Mouse (Mus musculus): ENCODE results near the gene Slc22a22.

Gene Slc22a22

DNA sequence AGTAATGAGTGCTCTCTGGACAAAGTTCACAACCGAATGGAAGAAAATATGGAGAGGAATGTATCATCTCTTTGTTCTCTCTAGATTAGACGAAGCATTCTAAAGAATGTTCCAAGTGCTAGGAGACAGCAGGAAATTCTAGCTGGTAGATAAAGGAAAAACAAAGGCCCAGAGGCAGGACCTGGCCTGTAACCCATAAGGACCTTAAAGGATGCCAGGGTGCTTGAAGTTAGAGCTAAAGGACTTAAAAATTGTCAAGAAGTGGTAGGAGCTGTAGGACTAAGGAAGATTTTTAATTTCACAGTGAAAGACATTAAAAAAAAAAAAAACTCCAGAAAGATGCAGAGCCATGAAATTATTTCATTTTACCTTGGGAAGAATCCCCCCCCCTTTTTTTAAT, at the start of gene Slc22a22:
Slc22a22 (minus strand) TSS at position 101 of the 400 bp plus-strand sequence.
- no peak for DNase-seq (ENCODE audit: low read depth, low spot score)

DNA sequence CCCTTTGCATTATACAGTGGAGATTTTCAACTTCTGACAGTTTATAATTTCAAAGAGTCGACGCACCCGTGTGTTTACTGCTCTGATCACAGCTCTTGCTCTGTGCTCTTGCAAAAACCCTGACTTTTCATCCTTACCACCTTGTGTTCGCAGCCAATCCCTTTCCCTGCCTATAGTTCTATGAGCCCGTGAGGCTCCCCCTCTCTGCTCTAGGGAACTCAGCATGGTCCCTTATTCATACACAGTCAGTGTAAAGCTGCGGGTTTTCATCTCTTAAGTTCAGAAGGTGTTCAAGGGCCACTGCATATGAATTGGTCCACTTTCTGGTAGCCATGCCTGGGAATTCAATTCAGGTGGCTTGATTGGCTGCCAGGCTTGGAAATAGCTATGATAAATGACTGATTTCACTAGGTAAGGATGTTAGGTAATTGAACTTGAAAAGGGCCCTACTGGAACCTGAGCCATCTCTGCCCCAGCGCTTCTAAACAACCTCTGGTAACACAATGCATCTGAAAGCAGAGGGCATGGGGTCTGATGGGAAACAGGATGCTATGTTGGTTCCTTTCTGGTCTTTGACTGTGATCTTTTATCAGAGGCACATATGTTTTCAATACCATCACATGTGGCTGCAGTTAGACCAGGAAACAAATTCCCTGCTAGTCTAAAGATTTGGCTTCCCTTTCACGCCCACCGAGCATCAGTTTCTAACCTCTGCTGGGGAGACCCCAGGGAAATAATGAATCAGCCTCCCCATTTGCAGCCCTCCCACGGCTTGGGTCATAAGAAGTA, 46.3 kb upstream of the Slc22a22 start:
- no peak for DNase-seq (ENCODE audit: low read depth, low spot score)

DNA sequence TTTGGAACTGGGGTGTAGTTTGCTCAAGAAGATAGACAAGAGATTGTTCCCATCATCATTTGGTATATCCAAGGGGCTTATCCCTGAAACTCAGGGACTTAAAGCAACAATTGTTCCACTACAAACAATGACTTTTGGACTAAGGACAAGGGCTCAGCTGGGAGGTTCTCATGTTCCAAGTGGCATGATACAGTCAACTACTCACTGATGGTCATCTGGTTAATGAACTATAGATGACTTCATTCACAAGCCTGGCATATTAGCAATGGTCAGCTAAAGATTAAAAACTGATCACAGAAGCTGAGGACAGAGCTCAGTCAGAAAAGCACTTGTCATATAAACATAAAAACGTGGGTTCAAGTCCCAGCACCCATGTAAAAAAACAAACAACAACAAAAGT, 44.7 kb upstream of the Slc22a22 start:
- DNase-seq (ENCODE audit: low read depth, low spot score): no peak

DNA sequence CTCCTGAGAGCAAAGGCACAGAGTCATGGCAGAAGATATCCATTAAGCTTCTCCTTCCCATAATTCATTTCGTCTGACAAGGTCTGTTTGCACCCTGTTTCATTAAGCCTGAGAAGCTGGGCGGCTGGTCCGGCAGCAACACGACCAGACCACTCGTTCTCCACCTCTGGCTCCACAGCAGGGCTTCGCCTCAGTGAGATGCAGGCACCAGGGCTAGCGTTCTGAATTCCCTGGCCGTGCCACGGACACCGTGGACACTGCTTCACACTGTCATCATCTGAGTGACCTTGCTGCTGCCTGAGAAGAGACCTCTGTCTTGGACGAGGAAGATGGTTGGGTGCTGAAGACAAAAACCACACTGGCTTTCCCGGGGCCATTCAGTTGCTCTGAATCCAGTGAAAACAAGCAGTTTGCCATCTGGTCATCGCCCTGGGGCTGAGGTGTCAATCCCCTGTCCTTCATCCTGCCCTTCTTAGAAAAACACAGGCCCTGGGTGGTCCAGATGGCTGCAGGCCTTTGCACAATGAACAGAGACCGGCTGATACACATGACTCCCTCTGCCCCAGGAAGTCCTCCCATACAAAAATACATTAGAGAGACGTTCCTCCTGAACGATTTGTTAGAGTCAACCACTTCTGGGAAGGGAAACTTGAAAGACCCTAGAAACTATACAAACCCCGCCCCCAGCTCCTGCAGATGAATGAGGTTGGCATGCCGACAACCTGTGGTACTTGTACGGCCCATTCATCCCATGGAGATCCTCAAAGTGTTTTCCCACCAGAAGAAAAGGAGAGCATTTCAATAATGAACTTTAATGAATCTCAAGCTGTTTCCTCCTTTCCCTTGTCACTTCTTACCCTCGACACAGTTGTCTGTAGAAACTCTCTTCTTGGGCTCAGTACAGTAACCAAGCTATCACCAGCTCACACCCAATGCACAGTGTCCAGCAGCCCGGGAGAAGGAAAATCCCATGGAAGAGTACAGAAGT, 32.1 kb upstream of the Slc22a22 start:
- no peak for DNase-seq (ENCODE audit: low read depth, low spot score)

DNA sequence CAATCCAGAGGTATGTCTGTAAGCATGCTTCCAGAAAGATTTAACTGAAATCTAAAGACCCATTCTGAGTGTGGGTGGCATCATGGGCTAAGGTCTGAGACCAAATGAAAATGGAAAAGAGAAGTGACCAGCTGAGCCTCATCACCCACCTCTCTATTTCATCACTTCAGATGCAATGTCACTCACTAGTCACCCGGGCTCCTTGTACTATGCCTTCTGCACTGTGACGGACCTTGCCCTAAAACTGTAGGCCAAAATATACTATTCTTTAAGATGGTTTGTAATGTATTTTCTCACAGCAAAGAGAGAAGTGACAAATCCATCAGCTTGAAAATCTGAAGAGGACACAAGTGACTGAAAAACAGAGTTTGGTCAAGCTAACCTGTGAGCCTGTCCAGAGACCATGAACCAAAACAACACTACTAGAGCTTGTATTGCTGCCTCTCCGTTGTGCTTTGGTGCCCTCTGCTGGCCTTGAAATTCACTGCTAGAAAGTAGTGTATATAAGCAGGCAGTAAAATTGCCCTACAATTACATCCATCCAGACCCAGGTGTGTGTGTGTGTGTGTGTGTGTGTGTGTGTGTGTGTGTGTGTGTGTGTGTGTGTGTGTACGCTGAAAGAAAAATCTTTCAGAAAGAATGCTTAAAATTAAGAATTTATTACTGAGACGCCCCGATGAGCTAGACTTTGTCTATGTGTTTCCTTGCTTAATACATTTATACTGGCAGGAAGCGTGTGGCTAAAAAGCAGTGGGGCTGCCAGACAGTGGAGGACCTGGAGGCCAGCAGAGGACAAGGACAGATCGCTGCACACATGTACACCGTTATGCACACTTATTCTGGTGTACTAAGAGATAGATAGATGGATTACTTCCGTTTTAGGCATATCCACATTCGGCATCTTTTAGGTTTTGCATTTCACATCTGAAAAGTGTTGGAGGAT, 31.1 kb upstream of the Slc22a22 start:
- peak; percentile 45 for DNase-seq (ENCODE audit: low read depth, low spot score)

DNA sequence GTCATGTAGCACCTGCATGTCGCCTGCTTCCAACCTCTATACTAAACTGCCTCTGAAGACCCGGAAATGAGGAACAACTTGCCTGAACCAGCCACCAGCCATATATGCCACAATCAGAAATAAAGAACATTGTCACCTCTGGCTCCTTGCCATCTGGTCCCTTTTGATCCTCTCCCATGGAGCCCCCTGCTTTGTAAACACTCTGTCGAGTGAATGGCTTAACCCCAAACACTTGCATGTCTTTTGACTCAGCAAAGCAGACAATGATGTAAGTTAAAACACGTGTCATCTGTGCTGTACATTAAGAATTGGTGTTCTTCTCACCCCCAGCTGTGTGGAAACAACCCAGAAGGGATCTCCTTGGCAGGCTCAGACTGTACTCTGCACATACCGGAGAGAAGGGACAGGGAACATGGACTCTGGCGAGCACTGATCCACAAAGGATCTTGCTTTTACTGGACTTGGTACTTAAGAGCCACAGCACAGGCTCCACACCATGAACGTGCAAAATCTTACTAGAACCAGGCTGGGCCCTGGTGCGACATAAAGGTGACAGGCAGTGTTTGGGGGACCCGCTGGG, 26.8 kb upstream of the Slc22a22 start:
- no peak for DNase-seq (ENCODE audit: low read depth, low spot score)

DNA sequence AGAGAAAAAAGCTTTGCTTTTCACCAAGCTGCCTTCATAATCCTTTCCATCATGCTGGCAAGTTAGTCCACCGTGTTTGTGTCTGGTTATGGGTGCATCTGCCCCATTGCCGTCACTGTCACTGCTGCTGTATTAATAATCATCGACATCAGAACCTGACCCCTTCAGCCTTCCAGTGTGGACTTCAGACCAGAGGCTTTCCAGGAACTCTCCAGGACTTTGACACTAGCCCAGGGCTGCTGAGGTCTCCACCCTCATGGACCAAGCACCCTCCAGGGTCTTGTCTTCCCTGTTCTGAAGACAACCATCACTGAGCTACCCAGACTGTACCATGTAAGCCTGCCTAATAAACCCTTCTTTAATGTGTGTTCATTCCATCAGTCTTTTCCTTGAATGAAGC, 26.2 kb upstream of the Slc22a22 start:
- no peak for DNase-seq (ENCODE audit: low read depth, low spot score)

DNA sequence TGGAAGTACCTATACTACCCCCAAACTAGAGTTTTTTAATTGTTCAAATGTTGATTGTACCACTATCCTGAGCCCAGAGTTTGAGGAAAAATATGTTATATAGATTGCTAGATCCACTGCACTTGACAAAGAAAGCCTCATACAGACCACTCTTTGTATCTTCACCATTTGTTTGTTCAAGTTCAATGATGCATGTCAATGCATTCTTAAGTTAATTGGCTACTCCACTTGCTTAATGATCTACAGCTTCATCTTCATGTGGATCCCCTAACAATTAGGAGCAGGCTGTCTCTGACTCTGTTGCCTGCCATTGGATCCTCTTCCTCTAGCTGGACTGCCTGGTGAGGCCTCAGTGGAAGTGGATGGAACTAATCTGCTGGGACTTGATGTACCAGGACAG, 24.1 kb upstream of the Slc22a22 start:
- DNase-seq (ENCODE audit: low read depth, low spot score): no peak

DNA sequence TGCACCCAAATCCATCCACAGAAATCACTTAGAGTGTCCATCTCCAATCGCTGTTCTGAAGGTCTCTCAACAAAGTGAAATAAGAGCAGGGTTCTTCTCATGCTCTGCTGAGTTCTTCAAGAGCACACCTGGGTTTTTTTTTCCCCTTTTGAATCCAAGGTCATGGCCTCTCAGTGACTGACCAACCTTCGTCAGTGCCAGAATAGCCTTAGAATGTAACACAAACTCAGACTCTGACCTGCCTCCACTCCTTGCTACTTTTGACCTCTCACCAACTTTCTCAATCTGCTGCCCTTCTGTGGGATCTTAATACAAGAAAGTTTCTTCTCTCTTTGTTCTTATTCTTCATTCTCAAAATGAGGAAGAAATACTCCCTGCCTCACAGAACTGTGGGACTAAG, 18.7 kb upstream of the Slc22a22 start:
- no peak for DNase-seq (ENCODE audit: low read depth, low spot score)

DNA sequence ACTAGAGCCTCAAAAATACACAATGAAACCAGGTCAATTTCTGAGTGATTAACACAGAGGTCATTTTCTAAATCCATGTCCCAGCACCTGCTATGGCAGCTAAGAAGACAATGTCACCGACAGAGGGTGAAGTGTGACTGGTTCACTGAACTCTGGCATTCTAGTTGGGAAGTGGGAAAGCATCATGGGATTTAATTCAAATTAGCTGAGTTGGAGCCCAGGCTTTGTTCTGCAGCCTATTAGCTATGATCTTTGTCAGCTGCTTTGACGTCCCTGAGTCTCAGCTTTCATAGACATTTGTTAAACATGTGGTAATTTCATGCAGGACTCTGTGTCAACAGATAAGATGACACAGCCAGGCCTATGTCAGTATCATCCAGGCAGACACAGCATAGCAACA, 5.1 kb upstream of the Slc22a22 start:
- no peak for DNase-seq (ENCODE audit: low read depth, low spot score)

DNA sequence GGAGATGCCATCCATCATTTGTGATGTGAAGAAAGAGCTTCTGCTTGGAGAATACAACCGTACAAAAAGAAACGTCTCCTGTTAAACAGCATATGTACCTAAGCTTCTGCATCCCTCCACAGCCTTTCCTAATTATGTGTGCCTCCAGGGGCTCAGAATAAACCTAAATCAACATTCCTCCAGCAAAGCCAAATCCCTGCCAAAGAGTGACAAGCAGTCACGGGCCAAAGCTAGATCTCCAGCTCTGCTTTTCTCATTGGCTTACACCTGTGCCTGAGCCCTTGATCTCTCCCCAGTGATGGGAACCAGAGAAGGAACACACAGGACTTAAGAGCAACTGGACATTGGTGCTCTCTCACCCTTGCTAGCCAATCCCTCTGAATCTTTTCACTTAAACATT, 5.8 kb downstream of the Slc22a22 start:
- no peak for DNase-seq (ENCODE audit: low read depth, low spot score)

DNA sequence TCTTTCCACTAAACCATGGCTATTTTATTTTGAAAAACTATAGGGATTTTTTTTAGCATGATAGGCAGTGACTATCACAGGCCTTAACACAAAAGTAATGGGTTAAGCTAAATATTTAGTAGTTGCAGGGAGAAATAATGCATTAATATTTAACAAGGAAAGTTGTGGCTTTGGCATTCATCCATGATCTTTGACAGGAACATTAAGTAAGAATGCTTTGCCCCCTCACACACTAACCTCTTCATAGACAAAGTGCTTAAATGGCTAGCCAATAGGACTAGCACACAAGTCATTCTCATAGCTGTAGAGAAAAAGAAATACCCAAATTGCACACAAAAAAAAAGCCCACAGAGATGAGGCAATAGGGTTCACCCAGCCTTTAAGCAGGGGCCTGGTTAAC, 11.4 kb downstream of the Slc22a22 start:
- DNase-seq (ENCODE audit: low read depth, low spot score): no peak

DNA sequence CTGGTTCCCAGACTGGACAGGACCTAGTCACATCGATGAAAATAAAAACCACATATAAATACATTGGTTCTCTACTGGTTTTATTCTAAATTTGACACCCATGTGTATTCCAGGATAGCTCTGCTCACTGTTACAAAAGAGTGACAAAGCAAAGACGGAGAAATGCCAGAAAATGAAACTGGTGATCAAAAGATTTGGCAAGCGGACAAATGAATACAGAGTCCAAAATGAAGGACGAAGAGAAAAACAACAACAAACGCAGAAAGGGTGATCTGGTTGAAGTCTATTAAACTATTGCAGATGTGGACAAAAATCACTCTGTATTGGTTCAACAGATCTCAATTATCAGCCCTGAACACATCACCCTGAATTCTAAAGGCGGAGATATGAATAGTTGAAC, 12.4 kb downstream of the Slc22a22 start:
- peak; percentile 25 for DNase-seq (ENCODE audit: low read depth, low spot score)

DNA sequence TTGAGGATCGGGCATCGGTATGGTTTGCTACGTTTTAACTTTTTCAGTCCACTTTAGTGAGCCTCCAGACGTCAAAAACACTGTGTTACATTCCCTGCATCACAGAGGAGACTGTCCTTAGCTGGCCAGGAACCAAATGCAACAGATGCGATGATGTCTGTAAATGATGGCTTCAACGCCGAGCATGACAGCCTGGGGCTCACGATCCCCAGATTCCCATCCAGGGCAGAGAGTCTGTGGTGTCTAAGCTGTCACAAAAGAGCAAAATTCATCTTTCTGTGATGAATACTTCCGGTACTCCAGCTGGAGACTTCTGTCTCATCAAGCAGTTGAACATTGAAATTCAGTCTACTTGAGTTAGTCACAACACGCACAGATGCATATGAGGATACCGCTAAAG, 13.4 kb downstream of the Slc22a22 start:
- DNase-seq (ENCODE audit: low read depth, low spot score): no peak

DNA sequence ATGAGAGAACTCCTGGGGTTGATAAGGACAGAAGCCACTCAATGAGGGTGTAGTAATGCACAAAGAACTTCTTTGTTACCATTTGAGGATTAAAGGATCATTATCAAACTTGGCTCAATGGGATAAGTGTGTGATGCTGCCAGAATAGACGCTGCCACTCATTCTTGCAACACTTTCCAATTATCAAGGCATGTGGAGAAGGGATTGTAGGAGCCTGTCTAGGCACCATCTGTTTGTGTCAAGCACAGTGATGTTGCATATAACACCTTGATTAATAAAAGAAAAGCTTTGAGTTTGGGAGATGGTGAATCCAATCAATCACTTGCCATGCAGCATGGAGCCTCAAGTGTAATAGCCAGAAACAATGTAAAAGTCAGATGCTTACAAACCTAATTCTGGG, 16.1 kb downstream of the Slc22a22 start:
- no peak for DNase-seq (ENCODE audit: low read depth, low spot score)

DNA sequence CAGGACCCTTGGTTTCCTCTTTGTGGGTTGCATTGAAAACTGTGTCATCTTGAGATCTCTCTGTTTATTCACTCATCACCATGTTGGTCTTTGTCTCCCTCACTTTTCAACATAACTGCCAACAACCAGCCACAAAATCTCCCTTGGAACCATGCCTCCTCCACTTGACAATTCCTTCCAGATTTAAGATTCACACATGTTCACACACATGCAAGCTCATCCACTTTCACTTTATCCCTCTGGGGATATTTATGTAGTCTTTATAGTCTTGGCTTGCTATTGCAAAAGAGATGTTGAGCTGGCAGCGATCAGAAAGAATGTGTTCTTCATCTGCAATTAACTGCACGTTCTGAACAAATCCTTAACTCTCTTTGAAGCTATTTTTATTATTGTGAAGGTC, 20.1 kb downstream of the Slc22a22 start:
- no peak for DNase-seq (ENCODE audit: low read depth, low spot score)

DNA sequence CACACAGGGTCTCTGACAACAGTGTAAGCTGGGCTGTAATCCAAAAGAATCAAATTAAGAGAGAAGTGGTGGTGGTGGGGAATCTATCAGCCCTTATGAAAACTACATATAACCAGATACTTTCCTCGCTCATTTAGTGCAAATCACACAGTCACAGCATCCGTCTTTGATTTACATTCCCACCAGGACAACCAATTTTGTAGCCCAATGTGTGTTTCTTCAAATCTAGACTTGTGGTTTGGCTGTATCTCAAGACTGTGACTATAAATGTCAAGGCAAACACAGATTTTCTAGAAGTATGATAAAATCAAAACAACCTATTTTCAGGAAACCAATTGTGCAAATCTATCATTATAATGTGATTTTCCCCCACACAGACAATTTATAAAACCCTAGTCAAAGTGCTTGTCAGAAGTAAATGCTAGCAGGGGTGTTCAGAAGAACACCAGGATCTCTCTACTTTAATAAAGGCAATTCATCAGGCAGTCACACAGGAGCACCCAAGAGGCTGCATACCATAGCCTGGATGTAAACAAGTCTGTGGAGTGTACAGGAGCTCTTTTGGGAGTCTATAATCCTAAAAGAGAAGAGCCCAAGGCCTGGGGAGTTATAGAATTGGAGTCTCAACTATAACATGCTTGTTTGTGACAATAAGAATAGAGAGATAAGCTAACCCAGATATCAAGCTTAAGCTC, 42.6 kb downstream of the Slc22a22 start:
- no peak for DNase-seq (ENCODE audit: low read depth, low spot score)

DNA sequence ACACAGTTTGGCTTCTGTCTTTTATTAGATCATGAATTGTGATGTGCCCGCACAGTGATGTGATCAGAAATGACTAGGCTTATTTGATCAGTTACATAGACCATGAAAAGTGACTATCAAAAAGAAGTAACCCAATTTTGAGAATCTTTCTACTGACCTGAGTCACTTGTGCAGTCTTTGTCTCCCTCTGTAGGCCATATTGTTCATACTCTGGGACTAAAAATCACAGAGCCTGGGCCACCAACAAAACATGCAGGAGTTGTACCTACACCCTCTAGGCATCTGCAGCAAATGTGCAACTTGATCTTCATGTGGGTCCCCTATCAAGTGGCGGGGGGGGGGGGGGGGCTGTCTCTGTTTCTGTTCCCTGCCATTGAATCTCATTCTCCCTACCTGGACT, 68.9 kb downstream of the Slc22a22 start:
- DNase-seq (ENCODE audit: low read depth, low spot score): peak; percentile 11

DNA sequence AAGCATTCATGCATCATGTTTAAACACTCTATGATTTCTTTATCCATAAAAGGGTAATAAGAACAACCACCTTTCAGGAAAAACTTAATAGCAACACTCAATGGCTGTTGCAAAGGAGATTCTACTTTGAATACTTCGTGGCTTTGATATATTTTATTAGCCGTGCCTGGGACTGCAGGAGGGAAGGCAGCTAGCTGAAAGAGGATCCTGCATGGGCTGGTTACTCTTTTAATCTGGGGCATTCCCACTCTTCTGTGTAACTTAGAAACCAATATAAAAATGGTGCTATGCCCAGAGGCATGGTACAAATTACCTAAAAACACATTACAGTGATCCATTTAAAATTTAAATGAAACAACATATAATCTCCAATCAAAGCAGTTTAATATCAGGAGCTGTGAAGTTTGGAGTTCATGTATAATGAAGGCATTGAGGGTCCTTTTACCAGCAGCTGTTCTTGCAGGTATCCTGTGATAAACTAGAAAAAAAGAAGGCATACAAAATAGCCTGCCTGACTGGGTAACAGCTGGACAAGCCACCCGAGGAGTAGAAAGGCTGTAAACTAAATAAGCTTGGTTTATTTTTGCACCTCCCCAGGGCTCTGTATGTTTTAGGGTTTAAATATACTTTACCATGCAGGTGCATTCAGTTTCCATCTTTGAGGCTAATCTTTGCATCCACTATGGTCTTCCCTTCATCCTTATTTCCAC, 78.8 kb downstream of the Slc22a22 start:
- no peak for DNase-seq (ENCODE audit: low read depth, low spot score)

DNA sequence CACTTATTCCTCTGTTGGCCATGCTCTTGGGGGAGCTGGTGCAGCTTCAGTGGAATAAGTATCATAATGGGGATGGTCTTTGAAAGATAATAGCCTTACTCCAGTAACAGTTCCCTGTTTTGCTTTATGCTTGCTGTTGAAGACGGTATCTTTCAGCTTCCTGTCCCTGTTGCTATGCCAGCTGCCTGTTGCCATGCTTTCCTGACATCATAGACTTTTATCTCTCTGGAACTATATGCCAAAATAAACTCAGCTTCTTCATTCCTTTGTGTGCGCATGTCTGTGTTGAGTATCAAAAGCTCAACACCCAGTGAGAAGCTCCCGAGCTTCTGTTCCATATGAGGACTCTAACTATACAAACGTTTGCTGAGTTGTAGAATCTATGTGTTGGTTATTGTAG, 83.4 kb downstream of the Slc22a22 start:
- no peak for DNase-seq (ENCODE audit: low read depth, low spot score)
